Mouse (Mus musculus) spleen, postnatal 4 days (tissue): ENCODE measurements around the gene Gnaz.
"Not testable (repeated sequence)": the region's sequence is repeated elsewhere in the genome, so short reads cannot be mapped to it uniquely, and the experiment has no call there.

Experiments
- DNase-seq, 2 experiments: peaks; one replicate each; pipeline ENCODE4 v3.0.0; 2022; ENCODE audit warnings: low spot score in 2 of 2

Gnaz gene

GRCm38 (mm10) chr10:75028743-75029142 is 61.8 kb downstream of the Gnaz start:
- DNase-seq = no peak

- no peak for DNase-seq
These were observed 62.7 kb downstream of the Gnaz start for GRCm38 (mm10) chr10:75029677-75030076.

GRCm38 (mm10) chr10:75030234-75030633 is 63.3 kb downstream of the Gnaz start:
- DNase-seq = no peak

GRCm38 (mm10) chr10:75031345-75032114 is 64.6 kb downstream of the Gnaz start:
- DNase-seq = no peak

GRCm38 (mm10) chr10:75032395-75032794 is 65.4 kb downstream of the Gnaz start, which contains the start of gene Rsph14:
Gene Rsph14 (minus strand): TSS chr10:75032586.
- DNase-seq = peak in 1 of 2 experiments; percentile 59

GRCm38 (mm10) chr10:75036883-75037379 is 70.0 kb downstream of the Gnaz start, which contains the start of gene Rab36:
Gene Rab36 (plus strand): TSS chr10:75037058.
- peak; percentile 70 to 80 for DNase-seq

- not testable (repeated sequence) for DNase-seq
These were observed 75.1 kb downstream of the Gnaz start for GRCm38 (mm10) chr10:75042060-75042459.

- DNase-seq = no peak
These were observed 77.5 kb downstream of the Gnaz start for GRCm38 (mm10) chr10:75044459-75044858.

GRCm38 (mm10) chr10:75045831-75046230 is 78.9 kb downstream of the Gnaz start:
- no peak for DNase-seq

- no peak for DNase-seq
These were observed 81.7 kb downstream of the Gnaz start for GRCm38 (mm10) chr10:75048711-75049110.

GRCm38 (mm10) chr10:75051364-75052074 is 84.5 kb downstream of the Gnaz start:
- DNase-seq = no peak

- DNase-seq = no peak
These were observed 85.9 kb downstream of the Gnaz start for GRCm38 (mm10) chr10:75052902-75053301.

- no peak for DNase-seq
These were observed 86.7 kb downstream of the Gnaz start for GRCm38 (mm10) chr10:75053655-75054054.

- DNase-seq = no peak
These were observed 87.1 kb downstream of the Gnaz start for GRCm38 (mm10) chr10:75054125-75054524.

- DNase-seq = no peak
These were observed 88.7 kb downstream of the Gnaz start for GRCm38 (mm10) chr10:75055672-75056071.

- DNase-seq = no peak
These were observed 89.3 kb downstream of the Gnaz start for GRCm38 (mm10) chr10:75056255-75056654.

GRCm38 (mm10) chr10:75058336-75058735 is 91.4 kb downstream of the Gnaz start:
- DNase-seq = no peak

GRCm38 (mm10) chr10:75058761-75059395 is 91.9 kb downstream of the Gnaz start:
- DNase-seq = no peak

GRCm38 (mm10) chr10:75059396-75059795 is 92.4 kb downstream of the Gnaz start:
- DNase-seq = peak; percentile 62 to 76

GRCm38 (mm10) chr10:75060217-75060842 is 93.4 kb downstream of the Gnaz start, which contains the start of gene Bcr:
Gene Bcr (plus strand): TSS chr10:75060592.
- peak; percentile 55 to 82 for DNase-seq

- DNase-seq = peak in 1 of 2 experiments; percentile 67
These were observed 93.9 kb downstream of the Gnaz start for GRCm38 (mm10) chr10:75060843-75061235.
